Mouse (Mus musculus) MEL (cell line): ENCODE data around the gene Zfp638. TPM values are rescaled to one million over a fixed set of nuclear protein-coding genes. Genes with fewer than 3 reads are reported as not detected.

Experiments used
- DNase-seq: peaks from one replicate; pipeline ENCODE4 v3.0.0; 2011; ENCODE audit warnings: low read depth, low spot score
- H3K27ac ChIP-seq: 2 replicates; pipeline ENCODE4 v1.5.1; 2012; ENCODE audit warnings: low read depth, mild to moderate bottlenecking, control low read depth, low read length, moderate library complexity; ENCODE audit not compliant: control insufficient read depth
- H3K27me3 ChIP-seq, 2 experiments: fragments of 150-350 bp in 1 of 2; sonication (generic) in 1 of 2; 2 replicates each; pipeline ENCODE4 v1.6.1; 2012; ENCODE audit warnings: low read length in 2 of 2, mild to moderate bottlenecking in 2 of 2, improper control_type of control experiment in 1 of 2, moderate library complexity in 1 of 2; ENCODE audit not compliant: insufficient read depth in 2 of 2, control insufficient read depth in 1 of 2
- H3K36me3 ChIP-seq, 2 experiments: 2 replicates each; pipeline ENCODE4 v1.6.1; 2012 to 2014; ENCODE audit warnings: low read length in 2 of 2, improper control_type of control experiment in 1 of 2, inconsistent platforms in 1 of 2, mild to moderate bottlenecking in 1 of 2; ENCODE audit not compliant: insufficient read depth in 2 of 2, control insufficient read depth in 1 of 2
- H3K4me1 ChIP-seq, 2 experiments: fragments of 150-350 bp in 1 of 2; sonication (generic) in 1 of 2; 2 replicates each; pipeline ENCODE4 v1.6.1; 2012; ENCODE audit warnings: low read length in 2 of 2, improper control_type of control experiment in 1 of 2, mild to moderate bottlenecking in 1 of 2; ENCODE audit not compliant: insufficient read depth in 2 of 2, control insufficient read depth in 1 of 2
- H3K4me3 ChIP-seq, 2 experiments: fragments of 150-350 bp in 1 of 2; sonication (generic) in 1 of 2; 2 replicates each; pipeline ENCODE4 v1.5.1; 2012; ENCODE audit warnings: low read depth in 2 of 2, low read length in 2 of 2, mild to moderate bottlenecking in 2 of 2, moderate library complexity in 2 of 2, control low read depth in 1 of 2, improper control_type of control experiment in 1 of 2; ENCODE audit not compliant: control insufficient read depth in 1 of 2, insufficient read depth in 1 of 2
- H3K79me2 ChIP-seq: 2 replicates; pipeline ENCODE4 v1.6.1; 2012; ENCODE audit warnings: mild to moderate bottlenecking, low read length, moderate library complexity; ENCODE audit not compliant: control insufficient read depth, poor library complexity, insufficient read depth
- H3K9ac ChIP-seq: 2 replicates; pipeline ENCODE4 v1.6.1; 2012; ENCODE audit warnings: low read depth, mild to moderate bottlenecking, control low read depth, low read length, moderate library complexity; ENCODE audit not compliant: control insufficient read depth, poor library complexity, severe bottlenecking
- H3K9me3 ChIP-seq: fragments of 150-350 bp; sonication (generic); replicated peaks from 2 replicates; pipeline ENCODE4 v1.6.1; 2012; ENCODE audit warnings: mild to moderate bottlenecking, low read length, improper control_type of control experiment, moderate library complexity; ENCODE audit not compliant: insufficient read depth
- BHLHE40 ChIP-seq: IDR thresholded peaks from 2 replicates; pipeline ENCODE4 v1.6.1; 2012; ENCODE audit warnings: low read depth, mild to moderate bottlenecking, inconsistent platforms, low read length, improper control_type of control experiment, borderline replicate concordance
- GATA1 ChIP-seq: IDR thresholded peaks from 2 replicates; pipeline ENCODE4 v1.6.1; 2011; ENCODE audit warnings: low read depth, low read length, improper control_type of control experiment
- HCFC1 ChIP-seq: IDR thresholded peaks from 2 replicates; pipeline ENCODE4 v1.6.1; 2012; ENCODE audit warnings: low read depth, mild to moderate bottlenecking, inconsistent platforms, low read length, improper control_type of control experiment, moderate library complexity
- KAT2A ChIP-seq: conservative IDR thresholded peaks from 2 replicates; pipeline ENCODE4 v1.6.1; 2012; ENCODE audit warnings: low read depth, low read length, improper control_type of control experiment, inconsistent platforms
- MXI1 ChIP-seq: IDR thresholded peaks from 2 replicates; pipeline ENCODE4 v1.6.1; 2011; ENCODE audit warnings: mild to moderate bottlenecking, low read depth, low read length, improper control_type of control experiment
- POLR2AphosphoS5 ChIP-seq: IDR thresholded peaks from 2 replicates; pipeline ENCODE4 v1.6.1; 2012; ENCODE audit warnings: low read depth, borderline replicate concordance, mild to moderate bottlenecking, inconsistent platforms, low read length, moderate library complexity, mixed read lengths
- UBTF ChIP-seq: IDR thresholded peaks from 2 replicates; pipeline ENCODE4 v1.6.1; 2012; ENCODE audit warnings: low read depth, mild to moderate bottlenecking, inconsistent platforms, low read length, improper control_type of control experiment, moderate library complexity, borderline replicate concordance; ENCODE audit not compliant: insufficient read depth
- polyA plus RNA-seq, 2 experiments: library from polyadenylated mRNA; stranded (reverse) in 1 of 2; unstranded in 1 of 2; fragments of >175 nt in 1 of 2; fragments of >200 nt in 1 of 2; gene quantifications; 2 replicates each; pipeline versions ENCODE4 v1.2.1 to v1.2.4; 2012; ENCODE audit warnings: low replicate concordance in 2 of 2, low read depth in 1 of 2; ENCODE audit not compliant: insufficient read length in 2 of 2, insufficient read depth in 1 of 2, missing spikeins in 1 of 2
- total RNA-seq: library from RNA; depleted of rRNA; stranded (reverse); fragments of 300-350 nt; gene quantifications from 2 replicates; pipeline ENCODE4 v1.2.3, GENCODE M21; 2012

The Zfp638 gene
- total and polyA plus RNA-seq, 3 experiments = 50.1 to 69.0 (median 61.2) TPM

DNA sequence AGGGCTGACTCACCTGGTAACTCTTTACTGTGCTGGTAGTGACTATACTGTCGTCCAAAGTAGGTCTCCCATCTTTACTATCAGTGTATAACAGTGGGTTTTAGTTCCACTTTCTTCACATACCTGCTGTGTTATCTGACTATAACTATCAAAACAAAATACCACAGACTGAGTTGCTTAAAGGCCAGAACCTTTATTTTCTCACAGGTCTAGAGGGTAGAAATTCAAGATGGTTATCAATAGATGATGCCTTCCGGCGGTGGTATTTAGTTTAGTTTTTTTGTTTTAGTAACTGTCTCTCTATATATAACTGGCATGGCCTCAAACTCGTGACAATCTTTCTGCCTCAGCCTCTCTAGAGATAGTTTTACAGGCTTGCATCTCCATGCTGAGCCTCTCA is 3.4 kb upstream of the Zfp638 start:
- DNase-seq = no peak
- peaks cover 2 to 4% of the 10 kb centered on the region in 2 experiments; a peak in 3 of 4 replicates for H3K27me3 ChIP-seq

GRCm38 (mm10) chr6:83866423-83866822 is 486 bp upstream of the Zfp638 start:
- Histone ChIP-seq H3K27ac (no peak overlapping the region), H3K4me1 (0 out of 4 replicates have a peak, but pooled peaks cover 0 to 7% of the 10 kb centered on the region in 2 experiments), H3K4me3 (peak overlapping the region in 1 of 2 experiments; percentile 16; a peak in 2 of 4 replicates), H3K27me3 (no peaks in the 10 kb centered on the region), H3K9me3 (no peaks in the 10 kb centered on the region), H3K79me2 (no peaks in the 10 kb centered on the region; the same call in 1 of the 2 replicates), H3K36me3 (peaks cover 0 to 9% of the 10 kb centered on the region in 2 experiments; a peak in 2 of 4 replicates), H3K9ac (peak overlapping the region; percentile 31; the same call in 1 of the 2 replicates)
- no peak for TF ChIP-seq KAT2A
- DNase-seq = no peak

More for the DNA sequence above, 3.4 kb upstream of the Zfp638 start:
- H3K4me3 ChIP-seq = no peak overlapping the region
- H3K9ac ChIP-seq = no peak overlapping the region
- TF ChIP-seq POLR2AphosphoS5 (no peak), GATA1 (peak; percentile 37; the same call in 1 of the 2 replicates)
- peaks cover 0 to 9% of the 10 kb centered on the region in 2 experiments; a peak in 2 of 4 replicates for H3K36me3 ChIP-seq
- H3K27ac ChIP-seq = no peak overlapping the region
- H3K9me3 ChIP-seq = no peaks in the 10 kb centered on the region
- H3K79me2 ChIP-seq = no peaks in the 10 kb centered on the region; the same call in 1 of the 2 replicates
- 0 out of 4 replicates have a peak, but pooled peaks cover 0 to 7% of the 10 kb centered on the region in 2 experiments for H3K4me1 ChIP-seq

GRCm38 (mm10) chr6:83867598-83868585 is 983 bp downstream of the Zfp638 start:
- peak; percentile 55 for DNase-seq
- TF ChIP-seq UBTF (no peak), BHLHE40 (peak; percentile 36; the same call in 1 of the 2 replicates), MXI1 (peak; percentile 47), HCFC1 (0 out of 2 replicates have a peak, but pooled peaks have one; percentile 6)
- Histone ChIP-seq H3K27me3 (no peaks in the 10 kb centered on the region), H3K79me2 (no peaks in the 10 kb centered on the region; the same call in 1 of the 2 replicates), H3K36me3 (peaks cover 0 to 9% of the 10 kb centered on the region in 2 experiments; a peak in 2 of 4 replicates), H3K9ac (peak overlapping the region; percentile 80), H3K27ac (0 out of 2 replicates have a peak overlapping the region, but pooled peaks have one; percentile 21), H3K4me1 (0 out of 4 replicates have a peak, but pooled peaks cover 0 to 7% of the 10 kb centered on the region in 2 experiments), H3K9me3 (no peaks in the 10 kb centered on the region), H3K4me3 (peak overlapping the region; percentile 71 to 79)
